Mouse (Mus musculus): ENCODE results near the gene Ltb4r2. TPM values are rescaled to one million over a fixed set of nuclear protein-coding genes. Genes with fewer than 3 reads are reported as not detected.

The Ltb4r2 gene
- under 1 TPM; 0.12 to 0.13 TPM for total RNA-seq (2021)
- long read RNA-seq, result 0 reads

GRCm38 (mm10) chr14:55761163-55761562 lies at the start of gene Ltb4r2:
TSS of gene Ltb4r2 (plus strand) at chr14:55761428.
- no peak for DNase-seq (ENCODE audit: low spot score in 2 of 2)

GRCm38 (mm10) chr14:55711786-55712185 lies 49.4 kb upstream of the Ltb4r2 start:
- no peak for DNase-seq (ENCODE audit: low spot score in 2 of 2)

- no peak for DNase-seq (ENCODE audit: low spot score in 2 of 2)
These were observed 48.1 kb upstream of the Ltb4r2 start for GRCm38 (mm10) chr14:55713007-55713728.

GRCm38 (mm10) chr14:55713729-55714122 lies 47.5 kb upstream of the Ltb4r2 start, which contains the start of gene Tgm1:
TSS of gene Tgm1 (minus strand) at chr14:55713926.
- no peak for DNase-seq (ENCODE audit: low spot score in 2 of 2)

- no peak for DNase-seq (ENCODE audit: low spot score in 2 of 2)
These were observed 46.3 kb upstream of the Ltb4r2 start for GRCm38 (mm10) chr14:55714893-55715292.

- DNase-seq (ENCODE audit: low spot score in 2 of 2), result no peak
These were observed 45.0 kb upstream of the Ltb4r2 start for GRCm38 (mm10) chr14:55716271-55716670.

- DNase-seq (ENCODE audit: low spot score in 2 of 2), result no peak
These were observed 44.3 kb upstream of the Ltb4r2 start for GRCm38 (mm10) chr14:55716884-55717283.

GRCm38 (mm10) chr14:55719737-55720136 lies 41.5 kb upstream of the Ltb4r2 start:
- DNase-seq (ENCODE audit: low spot score in 2 of 2), result no peak

- no peak for DNase-seq (ENCODE audit: low spot score in 2 of 2)
These were observed 40.6 kb upstream of the Ltb4r2 start for GRCm38 (mm10) chr14:55720666-55721065.

- DNase-seq (ENCODE audit: low spot score in 2 of 2), result no peak
These were observed 40.2 kb upstream of the Ltb4r2 start for GRCm38 (mm10) chr14:55721076-55721475.

GRCm38 (mm10) chr14:55721700-55722437 lies 39.4 kb upstream of the Ltb4r2 start, which contains the start of gene Rabggta:
TSS of gene Rabggta (minus strand) at chr14:55722263.
- DNase-seq (ENCODE audit: low spot score in 2 of 2), result peak; percentile 85 to 96

- DNase-seq (ENCODE audit: low spot score in 2 of 2), result no peak
These were observed 38.7 kb upstream of the Ltb4r2 start for GRCm38 (mm10) chr14:55722438-55722945.

- no peak for DNase-seq (ENCODE audit: low spot score in 2 of 2)
These were observed 37.8 kb upstream of the Ltb4r2 start for GRCm38 (mm10) chr14:55723433-55723832.

GRCm38 (mm10) chr14:55724411-55724871 lies 36.8 kb upstream of the Ltb4r2 start:
- no peak for DNase-seq (ENCODE audit: low spot score in 2 of 2)

GRCm38 (mm10) chr14:55726261-55726660 lies 35.0 kb upstream of the Ltb4r2 start:
- no peak for DNase-seq (ENCODE audit: low spot score in 2 of 2)

GRCm38 (mm10) chr14:55727889-55728685 lies 33.1 kb upstream of the Ltb4r2 start:
- DNase-seq (ENCODE audit: low spot score in 2 of 2), result no peak

- DNase-seq (ENCODE audit: low spot score in 2 of 2), result no peak
These were observed 31.1 kb upstream of the Ltb4r2 start for GRCm38 (mm10) chr14:55730116-55730515.

GRCm38 (mm10) chr14:55730531-55731032 lies 30.6 kb upstream of the Ltb4r2 start:
- DNase-seq (ENCODE audit: low spot score in 2 of 2), result peak; percentile 31 to 69

GRCm38 (mm10) chr14:55733889-55734288 lies 27.3 kb upstream of the Ltb4r2 start:
- DNase-seq (ENCODE audit: low spot score in 2 of 2), result no peak

GRCm38 (mm10) chr14:55734869-55735268 lies 26.4 kb upstream of the Ltb4r2 start:
- DNase-seq (ENCODE audit: low spot score in 2 of 2), result no peak

GRCm38 (mm10) chr14:55735334-55735733 lies 25.9 kb upstream of the Ltb4r2 start:
- DNase-seq (ENCODE audit: low spot score in 2 of 2), result no peak

Data from layer of hippocampus, adult 18-20 months (tissue).